Mouse (Mus musculus) heart, embryonic 14.5 days (tissue): ENCODE measurements around the gene Fanci. TPM values are rescaled to one million over a fixed set of nuclear protein-coding genes. Genes with fewer than 3 reads are reported as not detected.
A peak's percentile ranks its signal among the peaks of the same experiment; 100 is the strongest.

Source experiments
- ATAC-seq: fragments of 200-750 bp; cut with Nextera tagmentation; 2 replicates; pipeline ENCODE4 v1.8.0; 2017; ENCODE audit warnings: low read depth, moderate TSS enrichment; ENCODE audit not compliant: insufficient number of reproducible peaks, insufficient read depth, low FRiP score
- H3K27ac ChIP-seq, 2 experiments: fragments of 200-500 bp in 1 of 2; fragments of 300-500 bp in 1 of 2; sonication (generic) in 1 of 2; replicated peaks in 1 of 2; 2 replicates each; pipeline ENCODE4 v1.5.1; 2012 to 2014; ENCODE audit warnings: low read depth in 2 of 2, low read length in 2 of 2, control low read depth in 1 of 2, mild to moderate bottlenecking in 1 of 2, mixed read lengths in 1 of 2; ENCODE audit not compliant: control insufficient read depth in 1 of 2, insufficient read depth in 1 of 2
- H3K27me3 ChIP-seq: fragments of 300-500 bp; sonication (generic); 2 replicates; pipeline ENCODE4 v1.6.1; 2014; ENCODE audit warnings: mild to moderate bottlenecking, low read length, control low read depth; ENCODE audit not compliant: control insufficient read depth, insufficient read depth
- H3K36me3 ChIP-seq: fragments of 300-500 bp; sonication (generic); 2 replicates; pipeline ENCODE4 v1.6.1; 2014; ENCODE audit warnings: mild to moderate bottlenecking, control low read depth, low read length, mixed read lengths; ENCODE audit not compliant: control insufficient read depth, insufficient read depth
- H3K4me1 ChIP-seq, 2 experiments: fragments of 200-500 bp in 1 of 2; fragments of 300-500 bp in 1 of 2; sonication (generic) in 1 of 2; 2 replicates each; pipeline ENCODE4 v1.6.1; 2012 to 2014; ENCODE audit warnings: low read length in 2 of 2, control low read depth in 1 of 2, mixed read lengths in 1 of 2; ENCODE audit not compliant: control insufficient read depth in 2 of 2, insufficient read depth in 2 of 2
- H3K4me2 ChIP-seq: fragments of 300-500 bp; sonication (generic); 2 replicates; pipeline ENCODE4 v1.6.1; 2014; ENCODE audit warnings: mild to moderate bottlenecking, low read length
- H3K4me3 ChIP-seq, 2 experiments: fragments of 200-500 bp in 1 of 2; fragments of 300-500 bp in 1 of 2; sonication (generic) in 1 of 2; 2 replicates each; pipeline ENCODE4 v1.5.1; 2012 to 2014; ENCODE audit warnings: low read length in 2 of 2, mild to moderate bottlenecking in 2 of 2, control low read depth in 1 of 2, low read depth in 1 of 2, moderate library complexity in 1 of 2; ENCODE audit not compliant: control insufficient read depth in 1 of 2, insufficient read depth in 1 of 2
- H3K9ac ChIP-seq: fragments of 300-500 bp; sonication (generic); 2 replicates; pipeline ENCODE4 v1.6.1; 2014; ENCODE audit warnings: mild to moderate bottlenecking, low read length
- H3K9me3 ChIP-seq: fragments of 300-500 bp; sonication (generic); 2 replicates; pipeline ENCODE4 v1.6.1; 2016; ENCODE audit warnings: low read length, control low read depth; ENCODE audit not compliant: control insufficient read depth
- whole genome bisulfite sequencing: fragments of 180-500 bp; shearing (Covaris S2); extraction: QIAGEN DNeasy Blood & Tissue Kit; methylation state at CpG from one replicate; pipeline ENCODE4 v1.1.7; 2014; 5-methylcytosine and 5-hydroxymethylcytosine counted together
- polyA plus RNA-seq: library from polyadenylated mRNA; unstranded; fragments of >200 nt; fragmentation: Nextera tagmentation; extraction: Ambion mirVana; gene quantifications from 2 replicates; pipeline ENCODE4 v1.2.1, GENCODE M21; 2014

The Fanci gene
- polyA plus RNA-seq, 1 experiment from 2014 or later, result 9.2 TPM

DNA sequence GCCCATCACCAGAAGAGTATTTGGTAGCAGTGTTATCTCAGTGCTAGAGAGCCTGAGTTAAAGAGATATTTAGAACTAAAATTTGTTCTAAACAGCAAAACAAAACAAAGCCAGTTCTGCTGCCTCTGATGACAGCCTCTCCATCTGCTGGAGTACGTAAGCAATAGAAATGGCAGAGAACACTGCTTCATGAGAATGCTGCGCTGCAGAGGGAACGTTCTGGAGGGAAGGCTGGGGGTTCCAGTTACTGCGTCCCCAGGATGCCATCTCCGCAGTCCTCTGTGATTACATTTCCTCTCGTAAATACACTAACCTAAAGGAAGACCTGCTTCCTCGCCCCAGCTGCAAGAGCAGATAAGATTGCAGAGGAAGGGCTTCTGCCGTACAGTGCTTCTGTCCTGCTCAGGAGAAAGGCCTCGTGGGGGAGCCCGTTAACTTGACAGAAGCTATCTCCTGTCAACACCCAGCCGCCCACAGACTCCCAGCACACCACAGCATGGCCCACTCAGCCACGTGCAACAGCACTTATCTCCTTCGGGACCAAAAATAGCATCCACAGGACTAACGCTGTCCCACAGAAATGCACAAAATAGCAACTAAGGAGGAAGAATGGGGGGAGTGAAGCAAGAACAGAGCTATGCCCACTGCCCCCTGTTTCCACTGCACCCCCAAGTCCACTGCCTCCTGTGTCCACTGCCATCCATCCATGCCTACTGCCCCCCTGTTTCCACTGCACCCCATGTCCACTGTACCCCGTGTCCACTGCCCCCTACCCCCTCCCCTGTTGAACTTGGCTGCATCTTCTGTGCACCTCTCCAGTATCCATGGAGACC is 33.2 kb upstream of the Fanci start:
- Histone ChIP-seq H3K9me3 (no peaks in the 10 kb centered on the region), H3K4me3 (peak overlapping the region; percentile 7 to 22), H3K9ac (peak overlapping the region; percentile 12; the same call in 1 of the 2 replicates), H3K36me3 (peaks cover 33% of the 10 kb centered on the region), H3K4me2 (peak overlapping the region; percentile 62), H3K27me3 (peaks cover 18% of the 10 kb centered on the region; the same call in 1 of the 2 replicates), H3K27ac (peak overlapping the region; percentile 69 to 85), H3K4me1 (peaks cover 46 to 61% of the 10 kb centered on the region in 2 experiments)
- ATAC-seq, result peak; percentile 89
- WGBS, result 4% methylated on average over 15 of the region's 15 CpGs

GRCm38 (mm10) chr7:79359183-79359435 is 32.6 kb upstream of the Fanci start:
- 25% methylated on average over 3 of the region's 3 CpGs for WGBS
- peak overlapping the region; percentile 12; the same call in 1 of the 2 replicates for H3K9ac ChIP-seq
- ATAC-seq, result no peak

GRCm38 (mm10) chr7:79360056-79360455 is 31.7 kb upstream of the Fanci start:
- ATAC-seq, result no peak; the same call in 1 of the 2 replicates
- peaks cover 18% of the 10 kb centered on the region; the same call in 1 of the 2 replicates for H3K27me3 ChIP-seq
- peak overlapping the region; percentile 47; the same call in 1 of the 2 replicates for H3K9ac ChIP-seq
- H3K4me1 ChIP-seq, result peaks cover 51 to 65% of the 10 kb centered on the region in 2 experiments
- peak overlapping the region; percentile 62 for H3K4me2 ChIP-seq
- peak overlapping the region; percentile 16 to 35 for H3K4me3 ChIP-seq
- peaks cover 23% of the 10 kb centered on the region for H3K36me3 ChIP-seq
- H3K9me3 ChIP-seq, result no peaks in the 10 kb centered on the region
- peak overlapping the region; percentile 57 to 85 for H3K27ac ChIP-seq
- 31% methylated on average over 11 of the region's 11 CpGs for WGBS

More at GRCm38 (mm10) chr7:79359183-79359435, 32.6 kb upstream of the Fanci start:
- Histone ChIP-seq H3K4me2 (peak overlapping the region; percentile 62), H3K36me3 (peaks cover 29% of the 10 kb centered on the region), H3K9me3 (no peaks in the 10 kb centered on the region), H3K4me3 (peak overlapping the region; percentile 7 to 22; a peak in 3 of 4 replicates), H3K27me3 (peaks cover 18% of the 10 kb centered on the region; the same call in 1 of the 2 replicates), H3K27ac (peak overlapping the region; percentile 69 to 85), H3K4me1 (peaks cover 50 to 65% of the 10 kb centered on the region in 2 experiments)

DNA sequence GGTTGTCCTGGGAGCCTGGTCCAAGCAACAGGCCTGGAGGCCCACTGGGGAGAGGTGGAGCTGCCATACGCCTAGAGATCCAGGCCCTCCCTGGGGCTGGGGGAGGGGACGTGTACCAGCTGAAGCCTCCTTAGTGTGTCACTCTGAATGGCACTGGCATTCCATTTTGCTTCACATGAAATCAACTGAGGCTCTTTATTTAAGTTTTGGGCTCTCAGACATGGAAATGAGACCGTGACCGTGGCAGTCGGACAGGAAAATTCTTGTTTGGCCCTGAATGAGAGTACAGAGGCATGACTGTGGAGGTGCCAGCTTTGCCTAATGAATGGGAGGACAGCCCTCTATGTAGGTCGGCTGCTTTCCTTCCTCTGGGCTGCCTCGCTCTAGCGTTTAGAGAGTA is 29.5 kb upstream of the Fanci start:
- Histone ChIP-seq H3K4me2 (no peak overlapping the region), H3K4me1 (peaks cover 51 to 65% of the 10 kb centered on the region in 2 experiments), H3K9me3 (no peaks in the 10 kb centered on the region), H3K9ac (no peak overlapping the region), H3K27ac (no peak overlapping the region), H3K4me3 (no peak overlapping the region), H3K36me3 (peaks cover 9% of the 10 kb centered on the region), H3K27me3 (peaks cover 17% of the 10 kb centered on the region; the same call in 1 of the 2 replicates)
- ATAC-seq, result no peak
- WGBS, result 85% methylated on average over 8 of the region's 8 CpGs

DNA sequence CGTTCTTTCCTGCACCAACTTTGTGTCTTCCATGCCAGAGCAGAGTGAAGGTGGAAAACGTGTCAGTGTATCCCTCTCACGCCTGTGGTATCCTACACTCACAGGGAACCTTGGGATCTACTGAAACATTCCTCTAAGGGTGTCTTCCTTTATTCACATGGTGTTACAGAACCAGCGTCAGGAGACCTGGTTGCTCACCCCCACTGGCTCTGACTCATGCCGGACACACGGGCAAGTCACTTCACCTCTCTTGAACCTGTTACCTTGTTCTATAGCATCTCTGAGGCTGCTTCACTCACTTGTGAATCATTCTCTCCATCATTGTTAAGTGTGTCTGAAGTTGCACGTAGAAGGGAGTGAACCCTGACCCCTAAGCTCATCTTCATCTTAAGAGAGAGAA is 28.9 kb upstream of the Fanci start:
- no peak overlapping the region for H3K9ac ChIP-seq
- peaks cover 17% of the 10 kb centered on the region; the same call in 1 of the 2 replicates for H3K27me3 ChIP-seq
- H3K4me3 ChIP-seq, result no peak overlapping the region
- H3K27ac ChIP-seq, result no peak overlapping the region
- H3K9me3 ChIP-seq, result no peaks in the 10 kb centered on the region
- H3K36me3 ChIP-seq, result peaks cover 8% of the 10 kb centered on the region; the same call in 1 of the 2 replicates
- ATAC-seq, result no peak
- H3K4me1 ChIP-seq, result peaks cover 48 to 59% of the 10 kb centered on the region in 2 experiments
- 79% methylated on average over 7 of the region's 7 CpGs for WGBS
- no peak overlapping the region for H3K4me2 ChIP-seq

DNA sequence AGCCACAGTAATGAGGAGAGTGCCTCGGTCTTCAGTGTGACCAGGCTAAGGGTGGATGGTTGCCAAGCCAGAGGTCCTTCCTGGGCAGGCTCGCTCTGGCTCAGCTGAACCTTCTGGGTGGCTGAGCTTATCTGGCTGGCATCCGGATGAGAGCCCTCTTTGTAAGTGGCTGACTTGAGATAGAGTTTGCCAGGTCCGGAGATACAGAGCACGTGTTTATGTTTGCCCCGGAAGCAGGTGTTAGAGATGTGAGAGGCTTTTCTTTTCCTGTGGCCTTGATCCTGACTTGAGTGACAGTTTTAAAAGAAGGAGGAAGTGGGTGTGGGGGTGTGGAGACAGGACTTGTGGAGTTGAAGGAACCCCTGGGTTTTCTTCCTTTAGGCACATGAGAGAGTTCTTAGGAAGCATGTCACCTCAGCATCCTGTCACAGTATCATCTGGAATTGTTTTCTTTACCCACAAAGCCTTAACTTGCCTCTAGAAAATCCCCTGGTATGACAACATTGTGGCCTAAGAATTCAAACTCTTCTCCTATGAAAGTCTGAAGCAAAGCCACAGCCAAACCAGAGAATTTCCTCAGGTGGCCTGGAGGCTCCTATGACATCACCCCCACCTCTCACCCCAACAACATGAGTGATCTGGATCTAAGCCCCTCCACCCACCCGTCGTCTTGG is 28.2 kb upstream of the Fanci start:
- Histone ChIP-seq H3K36me3 (peaks cover 8% of the 10 kb centered on the region; the same call in 1 of the 2 replicates), H3K9ac (no peak overlapping the region), H3K4me1 (peaks cover 45 to 52% of the 10 kb centered on the region in 2 experiments), H3K9me3 (no peaks in the 10 kb centered on the region), H3K27ac (no peak overlapping the region; a peak in 1 of 4 replicates), H3K27me3 (peaks cover 17% of the 10 kb centered on the region; the same call in 1 of the 2 replicates), H3K4me3 (no peak overlapping the region), H3K4me2 (no peak overlapping the region)
- WGBS, result 22% methylated on average over 8 of the region's 8 CpGs
- peak; percentile 44 for ATAC-seq

DNA sequence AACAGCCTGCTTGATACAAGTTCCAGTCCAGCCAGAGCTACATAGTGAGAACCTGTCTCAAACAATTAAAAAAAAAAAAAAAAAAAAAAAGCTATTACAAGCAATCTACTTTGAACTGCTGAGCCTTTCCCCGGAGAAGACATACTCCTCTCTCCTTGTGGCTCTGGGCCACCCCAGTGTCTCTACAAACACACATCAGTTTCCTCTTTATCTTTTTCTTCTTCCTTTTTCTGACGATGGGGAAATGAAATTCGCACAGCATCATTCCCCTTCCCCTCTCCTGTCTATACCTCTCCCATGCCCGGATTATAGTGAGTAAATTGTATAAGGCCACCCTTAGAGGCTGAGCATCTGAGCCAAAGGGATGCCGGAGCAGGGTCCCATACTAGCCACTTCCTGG is 23.1 kb upstream of the Fanci start:
- Histone ChIP-seq H3K27ac (no peak overlapping the region), H3K4me2 (no peak overlapping the region), H3K4me1 (peaks cover 3 to 5% of the 10 kb centered on the region in 2 experiments; a peak in 3 of 4 replicates), H3K9me3 (no peaks in the 10 kb centered on the region), H3K4me3 (no peak overlapping the region), H3K9ac (no peak overlapping the region), H3K36me3 (0 out of 2 replicates have a peak, but pooled peaks cover 3% of the 10 kb centered on the region), H3K27me3 (peaks cover 5% of the 10 kb centered on the region; the same call in 1 of the 2 replicates)
- 79% methylated on average over 5 of the region's 5 CpGs for WGBS
- ATAC-seq, result no peak
